Mouse (Mus musculus) layer of hippocampus, adult 6 months (tissue): Measurements from ENCODE around the gene Pias4. TPM values are rescaled to one million over a fixed set of nuclear protein-coding genes. Genes with fewer than 3 reads are reported as not detected.

Experiments used
- long read RNA-seq, 2 experiments: library from polyadenylated mRNA; unstranded; transcript quantifications; one replicate each; pipeline ENCODE4 v2.0.0; 2019 to 2020
- microRNA-seq: library from miRNA; unstranded; fragments of <30 nt; microRNA quantifications from one replicate; pipeline ENCODE4 v1.2.0, GENCODE M21; 2020
- polyA plus RNA-seq: library from polyadenylated mRNA; unstranded; fragments of <200 nt; fragmentation: Nextera tagmentation; gene quantifications from 2 replicates; pipeline ENCODE4 v1.2.3, GENCODE M21; 2021

The Pias4 gene
- 15.8 and 17.3 TPM in 2 replicates for polyA plus RNA-seq
- long read RNA-seq, experiment 1, transcript Pias4-201 (11 exons, 2,571 nt), result major isoform, 27 of 33 reads
- long read RNA-seq, experiment 1, partial matches to known transcripts, result 2 of 33 reads
- long read RNA-seq, experiment 1, other reads (novel, unspliced or antisense), result 4 of 33 reads
- long read RNA-seq, experiment 2, transcript Pias4-201 (11 exons, 2,571 nt), result major isoform, 194 of 214 reads
- long read RNA-seq, experiment 2, partial matches to known transcripts, result 7 of 214 reads
- long read RNA-seq, experiment 2, other reads (novel, unspliced or antisense), result 11 of 214 reads

DNA sequence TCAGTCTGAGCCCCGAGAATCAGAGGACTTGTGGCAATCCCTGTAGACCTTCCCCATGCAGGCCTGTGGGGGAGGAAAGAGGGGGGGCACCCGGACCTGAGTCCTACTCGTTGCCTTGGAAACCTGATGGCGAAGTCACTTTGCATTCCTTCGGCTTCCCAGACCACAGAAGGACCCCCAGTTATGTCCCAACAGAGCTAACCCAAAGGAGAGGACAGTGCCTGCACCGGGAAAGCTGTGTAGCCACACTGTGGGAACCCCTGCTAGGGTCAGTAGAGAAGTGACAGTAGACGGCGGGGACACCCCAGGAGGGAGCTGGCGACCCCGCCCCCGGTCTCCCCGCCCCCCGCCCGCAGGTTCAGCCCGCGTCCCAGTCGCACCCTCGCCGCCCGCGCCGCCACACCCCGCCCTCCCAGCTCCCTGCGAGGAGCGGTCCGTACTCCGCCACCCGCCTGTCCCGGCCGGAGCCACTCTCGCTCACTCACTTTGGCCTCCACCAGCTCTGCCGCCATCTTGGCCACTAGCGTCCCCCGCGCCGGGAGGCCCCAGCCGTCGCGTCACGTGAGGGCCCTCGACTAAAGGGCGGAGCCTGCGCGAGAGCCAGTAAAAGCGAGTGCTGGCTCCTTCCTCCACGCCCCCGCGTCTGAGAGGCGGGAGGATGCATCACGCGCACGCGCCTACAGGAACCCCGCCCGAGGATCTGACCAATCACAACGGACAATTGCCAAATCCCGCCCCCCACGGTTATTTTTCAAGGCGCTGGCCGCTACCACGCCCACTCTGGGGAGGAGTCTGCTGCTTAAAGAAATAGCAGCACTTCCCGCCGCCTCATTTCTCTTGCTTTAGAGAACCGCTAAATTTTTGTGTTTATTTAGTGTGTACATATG, at the start of gene Pias4:
Pias4 (minus strand) TSS at position 724 of the 887 bp plus-strand sequence.

DNA sequence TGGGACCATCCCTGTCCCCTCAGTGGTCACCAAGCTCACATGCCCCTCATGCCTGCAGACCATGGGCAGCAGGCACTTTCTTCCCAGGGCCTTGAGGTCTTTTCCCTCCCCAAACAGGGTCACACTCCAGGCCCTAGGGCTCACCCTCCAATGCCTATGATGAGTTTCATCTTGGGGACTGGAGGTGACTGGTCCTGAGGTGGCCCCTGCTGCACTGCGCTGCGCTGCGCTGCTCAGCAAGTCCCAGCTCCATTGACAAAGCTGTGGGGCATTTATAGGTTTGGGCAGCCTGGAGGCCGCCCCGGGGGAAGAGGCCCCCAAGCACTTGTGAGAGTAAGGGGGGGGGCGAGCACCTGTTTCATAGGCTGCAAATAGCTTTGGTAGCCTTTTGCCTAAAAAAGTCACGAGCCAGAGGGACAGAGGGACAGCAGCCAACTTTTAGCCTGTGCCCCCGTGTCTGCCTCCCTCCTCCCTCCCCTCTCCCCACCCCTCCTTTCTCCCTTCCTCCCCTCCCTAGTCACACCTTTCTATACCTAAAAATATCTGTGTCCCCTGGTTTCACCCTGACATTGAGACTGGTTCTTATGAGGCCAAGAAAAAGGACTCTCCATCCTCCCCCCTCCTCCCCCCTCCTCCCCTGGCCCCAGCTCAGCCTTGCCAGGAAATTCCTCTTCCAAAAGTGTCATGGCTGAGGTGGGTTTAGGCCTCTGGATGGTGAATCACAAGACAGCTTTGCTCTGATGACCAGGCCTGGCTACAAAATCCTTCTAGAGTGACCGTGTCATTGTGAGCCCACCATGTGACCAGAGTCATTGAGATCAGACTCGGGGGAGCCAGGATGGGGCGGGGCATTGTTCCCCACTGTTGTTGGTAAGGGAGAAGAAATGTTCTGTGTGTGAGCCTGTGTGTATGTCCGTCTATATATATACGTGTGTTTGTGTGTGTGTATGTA, 34.4 kb upstream of the Pias4 start, which contains the start of gene Nmrk2:
Nmrk2 (minus strand) TSS at position 245 of the 952 bp plus-strand sequence.

DNA sequence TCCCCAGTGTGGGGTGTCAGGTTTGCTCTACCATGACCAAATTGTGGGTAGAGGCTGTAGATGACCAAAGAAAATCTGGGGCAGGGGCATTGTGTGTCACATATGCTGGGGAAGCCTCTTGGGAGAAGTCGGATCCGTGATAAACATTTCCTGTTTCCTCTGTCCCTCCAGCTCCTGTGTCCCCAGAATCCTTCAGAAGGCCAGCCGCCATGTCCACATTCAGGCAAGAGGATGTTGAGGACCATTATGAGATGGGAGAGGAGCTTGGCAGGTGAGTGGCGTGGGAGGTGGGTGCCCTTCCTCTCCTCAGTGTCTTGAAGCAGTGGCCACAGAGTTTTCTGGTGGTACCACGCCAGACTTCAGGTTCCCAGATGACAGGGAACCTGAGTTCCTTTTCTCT, 16.1 kb upstream of the Pias4 start, which contains the start of gene 4930442H23Rik:
4930442H23Rik (minus strand) TSS at position 45 of the 400 bp plus-strand sequence.

DNA sequence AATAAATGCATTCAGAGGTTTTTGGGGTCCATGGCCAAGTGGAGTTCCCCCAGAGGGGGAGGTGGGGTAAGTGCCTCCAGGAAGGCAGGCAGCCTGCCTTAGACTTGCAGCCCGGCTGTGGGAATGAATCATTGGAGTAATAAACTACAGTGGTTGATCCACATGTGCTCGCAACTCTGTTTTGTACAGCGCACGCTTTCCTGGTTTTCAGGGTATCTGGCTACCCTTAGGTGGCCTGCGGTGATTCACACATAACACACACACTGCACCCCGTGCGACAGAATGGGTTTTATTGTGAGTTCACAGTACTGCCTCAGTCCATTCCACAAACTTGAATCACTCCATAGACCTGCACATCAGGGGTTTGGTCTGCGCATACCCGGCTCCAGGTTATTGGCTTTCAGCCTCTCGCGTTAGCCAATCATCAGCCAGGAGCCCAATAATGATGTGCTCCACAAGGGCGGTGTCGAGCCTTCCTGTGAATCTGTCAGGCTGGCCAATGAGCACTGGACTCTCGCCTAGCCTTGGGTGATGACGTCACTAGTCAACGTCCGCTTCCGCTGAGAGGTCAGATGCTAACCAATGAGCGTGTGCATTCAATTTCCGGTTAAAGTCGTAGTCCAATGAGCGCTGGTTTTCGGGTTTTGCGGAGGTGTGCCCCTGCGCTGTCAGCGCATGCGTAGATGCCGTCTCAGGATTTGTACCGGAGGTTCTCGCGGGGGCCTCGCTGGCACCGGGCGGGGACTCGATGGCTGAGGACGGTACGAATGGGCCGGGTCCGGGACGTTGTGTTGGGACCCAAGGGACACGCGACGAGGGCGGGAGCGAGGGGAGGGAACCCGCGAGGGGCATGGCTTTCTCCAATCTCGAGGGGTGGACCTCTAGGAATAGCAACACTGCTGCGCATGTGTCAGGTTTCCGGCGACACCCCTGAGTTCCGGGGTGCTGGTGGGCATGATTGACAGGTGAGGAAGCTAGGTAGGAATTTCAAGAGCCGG, 14.9 kb upstream of the Pias4 start, which contains the start of gene Dapk3:
Dapk3 (plus strand) TSS at position 670 of the 998 bp plus-strand sequence.

DNA sequence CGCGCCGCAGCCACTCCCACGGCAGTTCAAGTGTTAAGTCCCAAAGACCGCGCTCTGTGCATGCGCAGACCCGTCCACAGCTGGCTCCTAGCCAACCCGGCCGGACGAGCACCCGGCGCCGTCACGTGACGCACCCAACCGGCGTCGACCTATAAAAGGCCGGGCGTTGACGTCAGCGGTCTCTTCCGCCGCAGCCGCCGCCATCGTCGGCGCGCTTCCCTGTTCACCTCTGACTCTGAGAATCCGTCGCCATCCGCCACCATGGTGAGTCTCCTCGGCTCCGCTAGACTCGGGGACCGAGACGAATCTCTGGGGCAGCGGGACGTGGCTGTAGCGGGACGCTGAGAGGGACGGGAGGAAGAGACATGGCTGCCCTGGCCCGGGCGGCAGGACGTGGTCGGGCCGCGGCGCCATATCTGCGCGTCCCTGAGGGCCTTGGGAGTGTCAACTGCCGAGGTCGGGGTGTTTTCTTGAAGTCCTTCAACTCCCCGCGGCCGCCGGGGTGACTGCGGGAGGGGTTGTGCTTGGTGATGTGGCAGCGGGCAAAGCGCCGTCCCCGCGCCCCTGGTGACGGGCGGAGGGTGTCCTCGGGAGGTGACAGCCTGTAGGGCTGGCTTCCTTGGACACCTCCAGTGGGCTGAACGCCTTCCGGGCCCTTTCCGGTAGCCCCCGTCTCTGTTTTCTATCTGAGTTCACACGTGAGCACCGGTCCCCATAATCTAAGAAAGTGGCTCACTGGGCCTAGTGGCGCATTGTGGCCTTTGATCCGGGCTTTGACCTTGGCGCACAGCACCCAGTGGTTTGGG, 8.9 kb upstream of the Pias4 start, which contains the start of gene Eef2:
Eef2 (plus strand) TSS at position 166 of the 806 bp plus-strand sequence.

DNA sequence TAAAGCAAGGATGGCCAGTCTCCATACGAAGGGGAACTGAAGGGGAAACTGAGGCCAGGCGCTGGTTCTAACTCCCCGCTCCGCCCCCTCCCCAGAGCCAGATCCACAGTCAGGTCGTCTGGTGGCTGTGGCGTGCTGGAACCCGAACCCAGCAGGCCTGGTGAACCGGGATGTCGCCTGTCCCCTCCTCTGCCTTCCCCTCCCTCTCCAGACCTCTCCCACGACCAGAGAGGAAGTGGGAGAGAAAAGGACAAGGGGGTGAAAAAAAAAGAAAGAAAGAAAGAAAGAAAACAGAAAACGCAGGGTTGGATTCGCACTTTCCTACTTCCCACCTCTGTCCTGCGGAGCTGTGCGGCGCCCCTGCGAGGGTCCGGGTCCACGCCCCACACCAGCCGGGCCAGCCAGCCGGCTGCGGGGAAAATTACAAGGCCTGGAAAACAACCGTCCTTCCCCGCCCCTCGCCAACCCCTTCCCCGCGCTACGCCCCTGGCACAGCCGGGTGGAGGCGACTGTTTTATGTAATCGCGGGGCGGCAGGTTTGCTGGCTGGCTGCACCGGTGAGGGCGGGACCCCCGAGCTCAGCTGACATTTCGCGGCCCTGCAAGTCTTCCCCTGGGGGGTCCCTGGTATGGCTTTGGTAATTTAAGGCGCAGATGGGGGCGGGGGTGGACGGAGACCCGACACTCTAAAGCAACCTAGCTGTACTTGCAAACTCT, 32.6 kb downstream of the Pias4 start, which contains the start of gene Zbtb7a:
Zbtb7a (plus strand) TSS at position 255 of the 716 bp plus-strand sequence.

DNA sequence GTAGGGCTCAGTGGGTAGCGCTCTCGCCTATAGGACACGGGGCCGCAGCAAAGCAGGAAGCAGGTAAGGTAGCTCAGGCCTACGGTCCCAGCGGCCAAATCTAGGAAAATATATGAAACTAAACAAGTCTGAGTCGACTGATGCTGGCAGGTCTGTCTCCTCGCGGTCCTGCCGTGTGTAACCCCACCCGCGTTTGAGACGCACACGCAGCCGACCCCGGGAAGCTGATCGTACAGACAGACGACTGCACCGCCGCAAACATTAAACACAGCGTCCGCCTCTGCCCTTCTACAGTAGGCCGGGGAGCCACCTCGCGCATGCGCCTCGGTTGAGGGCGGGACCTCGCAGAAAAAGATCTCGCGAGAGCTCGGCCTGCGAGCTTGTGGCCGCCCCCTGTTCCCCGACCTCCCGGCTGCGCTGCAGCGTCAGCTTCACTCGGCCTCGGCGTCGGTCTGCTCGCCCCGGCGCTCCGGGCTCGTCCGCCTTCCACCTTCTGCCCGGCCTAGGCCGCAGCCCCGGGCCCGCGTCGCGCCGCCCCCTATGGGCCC, 62.1 kb downstream of the Pias4 start, which contains the start of gene Map2k2:
Map2k2 (plus strand) TSS at position 351 of the 548 bp plus-strand sequence.

Small RNA genes within 50 kb of the gene (microRNA-seq; reads per million reads assigned to microRNA genes)
- gene Mir5615-1 (not detected), gene Mir5615-2 (not detected)

Other genes starting within 250 kb of the Pias4 start
- 3.1 and 3.8 TPM in 2 replicates for gene Lmnb2, start 249.7 kb downstream of the Pias4 start, polyA plus RNA-seq
- 12.5 and 16.0 TPM in 2 replicates for gene Gadd45b, start 237.8 kb downstream of the Pias4 start, polyA plus RNA-seq
- 55.3 and 58.1 TPM in 2 replicates for gene Gng7, start 153.0 kb downstream of the Pias4 start, polyA plus RNA-seq
- gene Diras1, start 142.3 kb downstream of the Pias4 start, polyA plus RNA-seq, result 47.4 and 57.4 TPM in 2 replicates
- 33.3 and 38.9 TPM in 2 replicates for gene Slc39a3, start 130.5 kb downstream of the Pias4 start, polyA plus RNA-seq
- gene Sgta, start 107.7 kb downstream of the Pias4 start, polyA plus RNA-seq, result 251 and 255 TPM in 2 replicates
- gene Thop1, start 97.9 kb downstream of the Pias4 start, polyA plus RNA-seq, result 19.6 and 20.0 TPM in 2 replicates
- 1.1 and 1.4 TPM in 2 replicates for gene Creb3l3, start 69.0 kb downstream of the Pias4 start, polyA plus RNA-seq
- 109 and 133 TPM in 2 replicates for gene Map2k2, start 62.0 kb downstream of the Pias4 start, polyA plus RNA-seq
- gene Zbtb7a, start 32.7 kb downstream of the Pias4 start, polyA plus RNA-seq, result 87.7 and 94.4 TPM in 2 replicates
- 609 and 694 TPM in 2 replicates for gene Eef2, start 8.7 kb upstream of the Pias4 start, polyA plus RNA-seq
- 3.5 and 5.3 TPM in 2 replicates for gene Dapk3, start 15.1 kb upstream of the Pias4 start, polyA plus RNA-seq
- gene 4930442H23Rik, start 15.9 kb upstream of the Pias4 start, polyA plus RNA-seq, result not detected in 2 replicates
- gene Nmrk2, start 34.1 kb upstream of the Pias4 start, polyA plus RNA-seq, result not detected in 2 replicates
- gene Atcay, start 62.9 kb upstream of the Pias4 start, polyA plus RNA-seq, result 47.2 and 52.7 TPM in 2 replicates
- gene Zfr2, start 65.2 kb upstream of the Pias4 start, polyA plus RNA-seq, result 33.7 and 36.7 TPM in 2 replicates
- gene Matk, start 85.0 kb upstream of the Pias4 start, polyA plus RNA-seq, result 145 and 170 TPM in 2 replicates
- 119 and 122 TPM in 2 replicates for gene Mrpl54, start 99.0 kb upstream of the Pias4 start, polyA plus RNA-seq
- gene Apba3, start 99.0 kb upstream of the Pias4 start, polyA plus RNA-seq, result 20.9 and 24.9 TPM in 2 replicates
- 1.1 and 4.3 TPM in 2 replicates for gene Tjp3, start 123.7 kb upstream of the Pias4 start, polyA plus RNA-seq
- 48.2 and 55.7 TPM in 2 replicates for gene Pip5k1c, start 125.0 kb upstream of the Pias4 start, polyA plus RNA-seq
- 13.5 and 13.9 TPM in 2 replicates for gene Cactin, start 153.2 kb upstream of the Pias4 start, polyA plus RNA-seq
- 1.4 and 1.7 TPM in 2 replicates for gene Tbxa2r, start 160.8 kb upstream of the Pias4 start, polyA plus RNA-seq
- gene Gipc3, start 175.3 kb upstream of the Pias4 start, polyA plus RNA-seq, result 0.60 and 0.80 TPM in 2 replicates
- 28.5 TPM in 2 replicates for gene Hmg20b, start 182.6 kb upstream of the Pias4 start, polyA plus RNA-seq
- gene Mfsd12, start 189.6 kb upstream of the Pias4 start, polyA plus RNA-seq, result 9.2 and 10.7 TPM in 2 replicates
- gene 4930404N11Rik, start 197.9 kb upstream of the Pias4 start, polyA plus RNA-seq, result not detected in 2 replicates
- gene Fzr1, start 210.6 kb upstream of the Pias4 start, polyA plus RNA-seq, result 62.7 and 65.6 TPM in 2 replicates
- gene Dohh, start 216.5 kb upstream of the Pias4 start, polyA plus RNA-seq, result 178 and 192 TPM in 2 replicates
- gene Gm48551, start 216.5 kb upstream of the Pias4 start, polyA plus RNA-seq, result 4.3 and 4.7 TPM in 2 replicates
- 1.3 TPM in 1 of 2 replicates, not detected in the other for gene Gm48552, start 221.1 kb upstream of the Pias4 start, polyA plus RNA-seq
- 2.8 and 3.4 TPM in 2 replicates for gene Smim24, start 225.1 kb upstream of the Pias4 start, polyA plus RNA-seq